23 mouse cellular contexts compared by ENCODE assay signal in the genomic region with DNA sequence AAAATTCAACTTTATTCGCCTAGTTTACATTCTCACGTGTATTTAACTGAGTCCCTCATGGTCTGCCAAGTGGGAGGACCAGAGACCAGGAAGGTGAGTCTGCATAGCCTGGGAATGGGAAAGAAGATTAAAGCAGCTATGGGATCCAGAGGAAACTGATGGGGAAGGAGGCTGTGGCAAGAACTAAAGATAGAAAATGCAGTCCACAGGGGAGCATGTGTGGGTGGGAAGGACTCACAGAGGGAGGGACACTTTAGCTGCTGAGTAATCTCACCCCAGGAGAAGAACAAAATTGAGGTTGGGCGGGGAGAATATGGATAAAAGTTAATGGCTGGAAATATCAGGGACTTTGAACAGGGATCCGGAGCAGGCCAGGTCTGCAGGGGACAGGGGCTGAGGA.
A peak's percentile ranks its signal among the peaks of the same experiment; 100 is the strongest.
DNase-seq lines count a peak whose midpoint lies in the region; ATAC-seq and TF ChIP-seq lines count a peak whose summit lies in the region.
"Had no signal": no experiment of that assay in that cellular context is flagged by ENCODE, and none has a peak within 500 bp of the region (broad histone marks: within the 10 kb centered on the region; RNA-seq: fewer than 3 reads in every experiment).

No protein-coding gene starts in this region.

- TF ChIP-seq POLR2A in embryonic fibroblast, embryonic 13.5 days (IDR thresholded peaks at IDR 0.05; ENCODE audit: low read depth, low read length), result no peak

- no peak overlapping the region for H3K4me3 ChIP-seq in embryonic facial prominence, embryonic 13.5 days
- no peak overlapping the region for H3K4me3 ChIP-seq in embryonic facial prominence, embryonic 10.5 days
- H3K4me3 ChIP-seq in embryonic fibroblast, embryonic 13.5 days (ENCODE audit: insufficient read depth, low read length), result no peak overlapping the region
- H3K4me3 ChIP-seq: embryonic facial prominence, embryonic 12.5 days; embryonic facial prominence, embryonic 15.5 days; forebrain, embryonic 13.5 days; forebrain, embryonic 15.5 days had no signal

- H3K4me2 ChIP-seq in embryonic facial prominence, embryonic 13.5 days, result no peak overlapping the region
- H3K4me2 ChIP-seq: embryonic facial prominence, embryonic 12.5 days; embryonic facial prominence, embryonic 15.5 days; forebrain, embryonic 13.5 days; forebrain, embryonic 15.5 days had no signal

- H3K27me3 ChIP-seq in embryonic facial prominence, embryonic 13.5 days, result no peaks in the 10 kb centered on the region
- H3K27me3 ChIP-seq in embryonic facial prominence, embryonic 10.5 days (replicated peaks; ENCODE audit: low read depth, poor library complexity, severe bottlenecking), result no peaks in the 10 kb centered on the region
- H3K27me3 ChIP-seq: CH12.LX; embryonic facial prominence, embryonic 12.5 days; embryonic facial prominence, embryonic 15.5 days; forebrain, embryonic 13.5 days; forebrain, embryonic 15.5 days had no signal

- 34% methylated on average over 4 of the region's 4 CpGs for WGBS in embryonic facial prominence, embryonic 13.5 days
- WGBS in embryonic facial prominence, embryonic 10.5 days, result 72% methylated on average over 4 of the region's 4 CpGs

- no peak overlapping the region for H3K9ac ChIP-seq in embryonic facial prominence, embryonic 13.5 days
- H3K9ac ChIP-seq: embryonic facial prominence, embryonic 12.5 days; embryonic facial prominence, embryonic 15.5 days; forebrain, embryonic 13.5 days; forebrain, embryonic 15.5 days; forebrain, postnatal 0 days had no signal

- H3K4me1 ChIP-seq in embryonic facial prominence, embryonic 13.5 days, result peaks cover 8% of the 10 kb centered on the region
- no peaks in the 10 kb centered on the region; the same call in 1 of the 2 replicates for H3K4me1 ChIP-seq in embryonic facial prominence, embryonic 10.5 days
- peaks cover 7% of the 10 kb centered on the region for H3K4me1 ChIP-seq in embryonic fibroblast, embryonic 13.5 days (ENCODE audit: control insufficient read depth, insufficient read depth, low read length)
- H3K4me1 ChIP-seq: embryonic facial prominence, embryonic 12.5 days; embryonic facial prominence, embryonic 15.5 days; forebrain, embryonic 13.5 days; forebrain, embryonic 15.5 days had no signal

- H3K27ac ChIP-seq in embryonic facial prominence, embryonic 13.5 days, result 0 out of 2 replicates have a peak overlapping the region, but pooled peaks have one; percentile 16
- H3K27ac ChIP-seq in embryonic facial prominence, embryonic 10.5 days (replicated peaks), result no peak overlapping the region
- peak overlapping the region; percentile 34; the same call in 1 of the 2 replicates for H3K27ac ChIP-seq in embryonic fibroblast, embryonic 13.5 days (ENCODE audit: insufficient read depth, low read length)
- H3K27ac ChIP-seq: embryonic facial prominence, embryonic 12.5 days; embryonic facial prominence, embryonic 15.5 days; forebrain, embryonic 13.5 days; forebrain, embryonic 15.5 days had no signal

- H3K36me3 ChIP-seq in embryonic facial prominence, embryonic 13.5 days, result peaks cover 22% of the 10 kb centered on the region
- H3K36me3 ChIP-seq in embryonic facial prominence, embryonic 10.5 days (replicated peaks), result peaks cover 27% of the 10 kb centered on the region
- H3K36me3 ChIP-seq: forebrain, embryonic 15.5 days had no signal

- ATAC-seq in embryonic facial prominence, embryonic 13.5 days (ENCODE audit: insufficient number of reproducible peaks, insufficient read depth, low FRiP score, low TSS enrichment, low read depth), result no peak
- ATAC-seq: CD4-positive, CD25-positive, alpha-beta regulatory T cell, adult 4 months; forebrain, embryonic 13.5 days; forebrain, embryonic 15.5 days; forebrain, postnatal 0 days had no signal

- TF ChIP-seq CTCF in embryonic fibroblast, embryonic 13.5 days (IDR thresholded peaks at IDR 0.05; ENCODE audit: borderline replicate concordance, insufficient read depth, low read length), result no peak

- DNase-seq in embryonic facial prominence, embryonic 10.5 days (ENCODE audit: low spot score), result no peak
- DNase-seq in NIH3T3 (ENCODE audit: low read depth), result peak; percentile 7
- DNase-seq in cerebellum, postnatal 36 days, result no peak
- DNase-seq: adrenal gland, adult 2 months; adrenal gland, postnatal 10 days; adrenal gland, postnatal 25 days; B cell, adult 2 months; cerebellum, adult 11-12 months; cerebellum, adult 2 months; cerebellum, adult 9-10 months; cerebellum, postnatal 10 days; cerebellum, postnatal 25 days; embryo, embryonic 11 days; forebrain, postnatal 0 days had no signal

- H3K9me3 ChIP-seq in embryonic facial prominence, embryonic 13.5 days, result no peaks in the 10 kb centered on the region
- H3K9me3 ChIP-seq in embryonic facial prominence, embryonic 10.5 days, result no peaks in the 10 kb centered on the region
- H3K9me3 ChIP-seq: embryonic facial prominence, embryonic 12.5 days; embryonic facial prominence, embryonic 15.5 days; forebrain, embryonic 13.5 days; forebrain, embryonic 15.5 days; G1E had no signal
